Mouse (Mus musculus) yolk sac, embryonic 10.5 days (tissue): ENCODE measurements at regions not wholly inside any gene's neighbourhood (a gene's known extent, or its start where the extent isn't known, plus 50 kb on each side); places are given as distances from the start of the nearest gene placed in this dataset.
A peak's percentile ranks its signal among the peaks of the same experiment; 100 is the strongest.

Source experiments
- DNase-seq: peaks from one replicate; pipeline ENCODE4 v3.0.0-alpha.2; 2017; ENCODE audit warnings: low spot score

DNA sequence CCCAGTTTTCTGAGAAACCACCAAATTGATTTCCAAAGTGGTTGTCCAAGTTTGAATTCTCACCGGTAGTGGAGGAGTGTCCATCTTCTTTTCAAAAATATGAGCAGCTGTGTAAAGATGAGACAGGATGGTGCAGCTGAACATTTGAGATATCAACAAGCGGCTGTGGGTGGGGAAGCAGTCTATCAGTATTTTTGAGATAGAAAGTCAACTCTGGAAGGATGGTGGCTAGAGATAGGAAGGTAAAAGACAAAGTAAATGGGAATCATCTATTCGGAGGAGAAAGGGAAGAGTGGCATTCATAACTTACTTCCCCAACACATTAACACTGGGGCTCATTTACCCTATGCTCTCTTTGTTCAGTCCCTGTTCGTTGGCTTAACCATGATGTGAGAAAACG lies 146.9 kb upstream of the Gmnc start:
- DNase-seq, result no peak

DNA sequence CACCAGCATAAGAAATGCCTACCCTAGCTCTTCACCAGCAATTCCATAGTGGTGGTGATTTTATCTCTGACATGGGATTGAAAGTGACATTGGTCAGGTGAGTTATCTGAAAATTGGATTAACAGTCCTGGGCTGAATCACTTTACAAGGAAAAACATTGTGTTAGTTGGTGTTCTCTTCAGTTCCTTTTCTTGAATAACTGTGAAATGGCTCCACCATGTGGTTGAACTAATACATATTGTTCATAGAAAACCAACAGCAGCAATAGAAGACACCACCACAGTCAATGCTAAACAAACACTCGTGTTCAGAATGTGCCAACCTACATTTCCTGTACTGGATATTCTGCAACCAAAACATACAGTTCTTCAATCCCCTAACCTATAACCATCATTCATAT lies 147.5 kb upstream of the Gmnc start:
- DNase-seq, result no peak

DNA sequence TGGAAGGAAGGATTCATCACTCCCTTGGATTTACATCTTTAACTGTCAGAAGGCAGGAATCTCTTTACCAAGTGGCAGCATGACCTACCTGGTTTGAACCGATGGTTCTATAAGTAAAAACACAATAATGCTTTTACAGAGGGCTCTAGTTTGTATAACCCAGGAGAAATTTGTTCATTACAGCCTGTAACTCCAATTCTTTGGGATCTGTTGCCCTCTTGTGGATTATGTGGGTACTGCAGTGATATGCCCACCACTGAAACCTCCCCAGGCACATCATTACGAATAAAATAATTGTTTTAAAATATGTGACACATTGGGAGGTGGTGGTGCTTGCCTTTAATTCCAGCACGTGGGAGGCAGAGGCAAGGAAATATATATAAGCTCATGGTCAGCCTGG lies 148.6 kb upstream of the Gmnc start:
- peak; percentile 3 for DNase-seq

DNA sequence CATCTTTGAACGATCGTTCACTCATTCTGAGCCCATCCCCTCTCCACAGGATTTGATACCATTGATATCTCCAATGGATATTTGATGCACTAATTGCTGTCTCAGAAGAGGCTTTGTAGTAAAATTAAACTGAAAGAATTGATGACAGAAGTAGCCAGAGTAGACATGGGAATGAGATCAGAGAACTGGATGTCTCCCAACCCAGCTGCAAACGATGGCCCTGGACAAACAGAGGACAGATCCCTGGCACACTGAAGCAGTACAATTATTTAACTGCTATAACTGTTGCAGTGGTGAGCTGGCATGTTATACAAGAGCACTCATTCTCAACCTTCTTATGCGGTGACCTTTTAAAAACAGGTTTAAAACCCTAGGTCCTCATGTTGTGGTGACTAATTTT lies 151.5 kb upstream of the Ostn start:
- DNase-seq, result no peak

DNA sequence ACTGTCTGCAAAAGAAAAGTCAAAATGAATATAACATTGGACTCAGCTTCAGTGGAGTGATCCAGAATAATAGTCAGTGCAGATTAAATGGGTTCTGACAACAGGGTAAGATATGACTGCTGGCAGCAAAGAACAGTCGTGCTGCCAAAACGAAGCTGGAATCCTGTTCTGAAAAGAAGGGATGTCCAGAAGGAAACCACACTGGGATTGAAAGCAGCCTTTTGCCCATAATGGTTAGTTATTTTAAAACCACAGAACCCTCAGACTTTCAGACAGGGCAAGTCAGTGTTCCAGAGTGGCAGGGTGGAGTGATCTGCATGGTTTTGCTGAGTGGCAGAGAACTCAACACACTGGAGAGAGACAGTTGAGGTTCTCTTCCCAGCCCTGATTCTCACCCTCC lies 111.6 kb upstream of the Ostn start:
- no peak for DNase-seq
